Mouse (Mus musculus): Measurements from ENCODE around the gene Six4.

GRCm38 (mm10) chr12:73088500-73088899, 24.8 kb downstream of the Six4 start:
- no peak for TF ChIP-seq EP300 (IDR thresholded peaks at IDR 0.05; ENCODE audit: low read depth)
- TF ChIP-seq CTCF (IDR thresholded peaks at IDR 0.05; ENCODE audit: low read depth) = no peak
